Mouse (Mus musculus) cerebellum, adult 11 months (tissue): ENCODE results near the gene Rbm28.

Experiments
- DNase-seq: peaks from one replicate; pipeline ENCODE4 v3.0.0; 2022

Gene Rbm28

DNA sequence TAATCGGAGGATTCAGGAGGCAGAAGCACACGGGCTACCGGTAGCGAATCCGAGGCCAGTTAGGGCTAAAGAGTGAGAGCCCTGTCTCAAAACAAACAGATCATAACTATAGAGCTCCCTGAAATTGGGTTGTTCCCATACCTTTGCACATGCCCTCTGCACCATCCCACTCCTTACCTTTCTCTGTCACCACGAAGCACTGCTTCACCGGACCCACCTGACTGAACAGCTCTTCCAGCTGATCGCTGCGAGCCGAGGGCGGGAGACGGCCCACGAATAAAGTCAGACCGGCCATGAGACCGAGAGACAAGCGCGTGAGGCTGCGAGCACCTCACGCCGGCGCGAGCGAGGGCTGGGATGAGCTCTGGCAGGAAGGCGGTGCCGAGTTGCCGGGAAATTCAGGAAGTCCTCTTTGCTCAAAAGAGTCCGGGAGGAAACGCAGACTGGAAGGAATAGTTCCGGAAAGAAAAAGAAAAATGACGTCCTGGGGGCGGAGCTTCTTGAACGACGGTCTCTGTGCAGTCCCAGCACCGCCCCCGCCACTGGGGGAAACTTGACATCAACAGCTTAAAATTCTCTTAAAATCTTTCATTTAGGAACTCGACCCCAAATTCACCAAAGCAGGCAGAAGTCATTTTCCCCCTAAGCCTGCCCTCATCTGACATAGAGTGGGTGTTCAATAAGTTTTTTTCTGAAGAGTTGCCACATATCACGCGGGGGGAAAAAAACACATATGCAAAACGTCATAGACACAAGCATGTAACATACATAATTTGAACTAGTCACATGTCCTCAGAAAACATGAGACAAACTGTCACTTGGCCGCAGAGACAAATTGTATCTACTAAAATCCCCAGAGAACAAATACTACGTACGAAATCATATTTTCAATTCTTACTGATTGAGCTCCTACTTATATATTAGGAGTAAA, at the start of gene Rbm28:
Rbm28 (minus strand) TSS at position 693 of the 931 bp plus-strand sequence.
- DNase-seq = peak; percentile 88

DNA sequence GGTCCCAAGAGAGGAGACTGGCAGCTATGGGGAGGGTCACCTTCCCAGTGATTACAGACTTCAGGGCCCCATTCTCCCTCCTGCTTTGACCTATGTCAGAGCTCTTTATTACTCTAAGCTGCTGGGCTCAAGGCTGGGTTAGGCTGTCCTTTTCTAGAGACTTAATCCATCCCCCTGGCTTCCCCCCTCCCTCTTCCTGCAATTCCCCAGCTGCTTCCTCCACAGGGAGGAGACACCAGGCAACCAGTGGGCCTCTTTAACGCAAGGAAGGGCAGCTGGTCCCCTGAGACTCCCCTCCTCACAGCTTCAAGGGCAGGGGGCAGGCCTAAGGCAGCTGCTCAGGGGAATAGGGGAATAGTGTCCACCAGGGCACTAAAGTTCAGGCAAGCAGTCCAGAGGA, 49.4 kb upstream of the Rbm28 start:
- no peak for DNase-seq

DNA sequence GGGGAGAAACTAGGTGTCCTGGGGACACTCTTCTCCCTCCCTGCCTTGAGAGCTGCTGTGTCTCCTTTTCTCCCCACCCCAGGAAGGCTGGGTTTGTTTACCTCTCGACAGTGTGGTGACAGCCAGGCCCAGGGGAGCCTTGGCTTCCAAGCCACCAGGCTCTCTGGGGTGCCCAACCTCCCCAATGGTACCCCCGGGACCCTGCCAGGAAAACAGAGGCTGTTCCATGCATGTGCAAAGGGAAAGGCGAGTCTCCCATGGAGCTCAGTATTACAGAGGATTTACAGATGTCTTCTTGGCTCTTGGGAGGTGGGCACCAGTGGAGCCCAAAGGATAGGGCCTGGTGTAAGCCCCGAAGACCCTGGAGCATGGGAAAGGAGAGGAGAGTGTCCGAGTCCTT, 48.6 kb upstream of the Rbm28 start:
- no peak for DNase-seq

DNA sequence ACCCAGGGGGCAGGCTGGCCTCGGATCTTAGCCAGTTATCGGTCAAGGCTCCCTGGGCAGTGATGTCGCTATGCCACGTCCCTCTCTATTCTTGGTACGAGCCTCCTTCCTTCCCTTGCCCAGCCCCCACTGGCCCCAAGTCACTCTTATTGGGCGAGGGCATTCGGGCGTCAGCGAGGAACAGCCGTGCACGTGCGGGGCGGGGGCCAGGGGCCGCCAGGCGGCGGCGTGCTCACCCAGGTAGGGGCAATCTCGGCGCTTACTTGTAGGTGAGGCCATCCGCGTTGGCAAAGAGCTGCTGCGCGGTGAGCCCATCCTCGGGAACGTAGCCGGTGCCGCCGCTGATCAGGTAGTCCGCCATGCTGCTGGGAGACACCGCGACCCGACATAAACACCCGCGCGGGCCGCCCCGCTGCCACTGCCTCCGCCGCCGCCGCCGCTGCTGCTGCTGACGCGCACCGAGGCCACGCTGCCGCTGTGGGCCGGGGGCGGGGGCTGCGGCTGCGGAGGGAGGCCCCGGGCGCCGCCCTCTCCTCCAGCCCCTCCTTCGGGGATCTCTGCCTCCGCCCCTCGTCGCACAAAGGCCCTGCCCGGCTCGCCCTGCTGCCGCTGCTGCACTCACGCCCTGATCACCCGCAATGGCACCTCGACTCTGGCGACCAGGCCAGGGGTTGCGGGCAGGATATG, 47.1 kb upstream of the Rbm28 start:
- peak; percentile 73 for DNase-seq

DNA sequence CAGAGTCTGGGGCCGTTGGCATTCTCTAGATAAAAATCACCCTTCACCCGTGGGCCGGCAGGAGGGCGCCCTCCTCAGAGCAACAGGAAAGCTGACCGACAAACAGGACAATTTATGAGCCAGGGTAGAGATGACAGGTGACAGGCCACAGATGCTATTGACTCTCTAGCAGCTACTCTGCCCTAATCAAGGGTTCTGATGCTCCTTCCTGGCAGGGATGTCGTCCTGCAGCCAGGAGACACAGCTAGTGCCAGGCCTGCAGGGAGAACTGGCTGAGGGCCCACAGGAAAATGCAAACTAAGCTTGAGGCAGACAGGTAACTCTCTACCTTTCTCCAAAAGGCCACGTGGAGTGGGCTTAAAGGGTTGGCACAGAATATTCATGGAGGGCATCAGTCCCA, 46.3 kb upstream of the Rbm28 start:
- DNase-seq = peak; percentile 58

DNA sequence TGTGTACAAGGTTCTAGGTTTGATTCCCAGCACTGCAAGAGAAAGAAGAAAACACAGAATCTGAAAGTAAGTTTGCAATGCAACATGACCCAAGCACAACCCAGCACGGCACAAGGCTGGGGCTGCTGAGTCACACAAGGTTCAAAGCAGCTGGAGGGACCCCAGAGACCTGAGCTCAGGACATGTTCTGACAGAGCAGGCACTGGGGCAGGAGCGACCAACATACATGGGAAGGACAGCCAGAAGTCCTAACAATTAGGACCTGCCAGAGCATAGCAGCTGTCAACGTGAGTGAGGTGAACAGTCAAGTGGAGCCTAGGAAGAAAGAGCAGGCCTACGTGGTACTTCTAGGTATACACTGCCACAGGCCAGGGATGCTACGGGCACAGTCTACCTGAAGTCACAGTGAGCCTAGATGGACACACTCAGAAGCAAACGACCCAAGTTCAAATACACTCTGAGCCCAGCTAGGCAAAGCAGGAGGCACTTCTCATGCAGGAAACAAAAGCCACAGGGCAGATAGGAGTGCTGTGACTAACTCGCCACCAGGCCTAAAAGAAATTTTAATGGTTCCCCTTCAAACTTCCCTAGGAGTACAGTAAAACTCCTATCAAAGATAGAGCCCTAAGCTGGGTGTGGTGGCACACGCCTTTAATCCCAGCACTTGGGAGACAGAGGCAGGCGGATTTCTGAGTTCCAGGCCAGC, 45.6 kb upstream of the Rbm28 start:
- DNase-seq = no peak

DNA sequence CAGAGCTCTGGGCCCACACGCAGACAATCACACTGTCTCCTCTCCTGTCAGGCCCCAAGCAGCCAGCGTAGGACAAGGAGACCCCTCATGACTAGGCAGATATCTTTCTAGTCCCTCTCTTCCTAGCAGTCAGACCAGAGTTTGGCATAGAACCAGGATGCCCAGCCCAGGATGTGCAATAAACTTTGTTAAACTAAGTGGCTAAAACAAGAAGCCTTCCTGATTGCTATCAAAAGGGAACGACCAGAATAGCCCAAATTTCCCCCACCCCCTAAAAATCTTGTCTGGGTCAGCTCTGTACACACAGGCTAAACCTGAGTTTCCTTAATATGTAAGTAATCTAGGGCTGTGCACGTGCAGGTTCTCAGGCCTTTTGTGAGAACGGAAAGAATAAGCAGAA, 43.4 kb upstream of the Rbm28 start:
- DNase-seq = no peak

DNA sequence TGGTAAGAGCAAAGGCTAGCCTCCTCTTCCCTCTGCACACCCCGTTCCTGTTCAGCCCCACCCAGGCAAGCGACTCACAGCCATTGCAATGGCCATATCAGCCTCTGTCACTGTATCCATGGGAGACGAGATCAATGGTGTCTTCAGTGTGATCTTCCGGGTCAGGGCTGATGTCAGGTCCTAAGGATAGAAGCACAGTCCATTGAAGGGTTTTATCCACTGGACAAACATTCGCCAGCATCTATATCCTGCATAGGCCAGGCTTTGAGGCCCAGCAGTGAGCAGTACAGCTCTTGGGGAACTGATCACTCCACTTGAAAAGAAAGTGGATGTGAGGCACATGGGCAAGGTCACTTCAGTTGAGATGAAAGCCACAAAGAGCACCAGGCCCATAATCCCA, 42.2 kb upstream of the Rbm28 start:
- DNase-seq = no peak

DNA sequence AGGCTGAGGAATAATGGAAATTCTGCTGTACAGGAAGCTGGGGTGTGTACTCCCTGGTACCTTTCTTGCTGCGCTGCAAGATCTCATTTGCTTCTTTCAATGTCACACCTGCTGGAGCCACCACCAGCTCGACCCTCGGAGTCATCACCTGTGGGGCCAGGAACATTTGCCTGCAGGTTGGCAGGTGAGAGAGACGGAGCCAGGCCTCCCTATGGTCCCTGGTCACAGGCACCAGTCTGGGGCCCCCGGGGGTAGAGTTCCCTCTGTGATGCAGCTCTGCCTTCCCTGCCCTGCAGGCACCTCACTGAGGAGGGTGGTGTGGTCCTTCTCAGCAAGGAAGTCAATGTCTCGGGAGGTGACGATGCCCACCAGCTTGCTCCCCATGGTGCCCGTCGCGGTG, 41.2 kb upstream of the Rbm28 start:
- no peak for DNase-seq

DNA sequence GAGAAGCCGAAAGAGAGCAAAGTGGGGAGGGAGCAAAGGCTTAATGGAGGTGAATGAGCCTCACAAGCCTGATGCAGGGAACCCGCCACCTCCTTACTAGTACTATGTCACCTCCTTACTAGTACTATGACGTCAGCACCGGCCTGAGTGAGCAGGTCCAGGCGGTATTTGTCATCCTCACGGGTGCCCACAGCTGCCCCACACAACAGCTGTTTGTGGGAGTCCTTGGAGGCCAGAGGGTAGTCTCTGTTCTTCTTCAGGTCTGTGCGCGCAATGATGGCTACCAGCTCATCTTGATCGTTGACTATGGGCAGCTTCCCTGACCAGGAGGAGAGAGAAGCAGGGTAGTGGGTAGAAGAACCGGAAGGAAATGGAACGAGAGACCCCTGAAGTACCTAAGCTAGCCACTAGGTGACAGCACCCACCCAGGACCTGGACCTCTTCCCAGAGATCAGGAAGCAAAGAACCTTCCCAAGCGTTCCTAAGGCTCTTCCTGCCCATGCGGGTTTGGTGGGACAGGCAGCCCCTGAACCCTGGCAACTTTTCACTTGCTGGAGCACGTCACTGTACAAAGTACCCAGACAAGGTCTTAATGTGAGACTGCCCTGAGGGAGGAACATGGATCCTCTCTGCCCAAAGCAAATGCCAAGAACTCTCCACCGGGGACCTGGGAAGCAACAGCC, 40.3 kb upstream of the Rbm28 start:
- peak; percentile 27 for DNase-seq

DNA sequence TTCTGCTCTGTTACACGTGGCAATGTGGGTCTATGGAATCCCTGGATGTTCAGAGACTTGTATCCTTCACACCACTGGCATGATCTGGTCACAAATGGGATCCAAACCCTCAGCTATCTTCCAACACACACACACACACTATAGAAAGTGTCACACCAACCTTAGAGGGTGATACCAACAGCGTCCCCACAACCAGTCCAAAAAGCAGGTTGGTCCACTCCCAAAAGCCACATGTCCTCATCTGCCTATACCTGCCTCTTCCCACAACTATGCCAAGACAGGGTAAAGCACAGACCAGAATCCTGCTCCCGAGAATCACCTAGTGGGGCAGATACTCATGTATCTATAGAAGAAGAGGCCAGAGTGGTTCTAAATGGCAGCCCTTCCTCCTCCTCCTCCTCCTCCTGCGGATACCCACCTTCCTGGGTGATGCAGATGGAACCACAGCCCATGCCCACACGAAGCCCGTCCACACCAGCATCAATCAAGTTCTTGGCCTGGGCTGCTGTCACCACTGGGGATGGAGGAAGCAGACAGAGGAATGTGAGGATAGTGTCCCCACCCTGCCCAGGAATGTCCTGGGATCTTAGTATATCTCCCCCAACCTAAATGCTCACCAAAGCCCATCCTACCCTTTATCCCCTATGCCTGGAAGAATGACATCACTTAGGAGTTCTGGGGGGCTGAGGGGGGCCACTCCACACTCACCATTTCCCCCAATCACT, 39.2 kb upstream of the Rbm28 start:
- no peak for DNase-seq

DNA sequence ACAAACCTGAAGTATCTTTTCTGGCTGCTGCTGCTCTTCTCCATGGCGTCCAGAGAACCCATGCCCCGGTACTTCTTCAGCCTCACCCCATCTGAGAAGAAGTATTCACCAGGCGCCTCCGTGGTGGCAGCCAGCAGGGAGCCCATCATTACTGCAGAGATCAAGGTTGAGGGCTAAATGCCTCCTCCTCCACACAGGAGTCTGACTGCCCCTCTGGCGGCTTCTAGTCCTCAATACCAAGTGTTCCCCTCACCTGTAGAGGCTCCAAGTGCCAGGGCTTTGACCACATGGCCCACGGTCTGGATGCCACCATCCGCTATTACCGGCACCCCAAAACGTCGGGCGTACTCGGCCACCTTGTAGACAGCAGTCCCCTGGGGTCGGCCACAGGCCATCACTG, 38.3 kb upstream of the Rbm28 start:
- no peak for DNase-seq

DNA sequence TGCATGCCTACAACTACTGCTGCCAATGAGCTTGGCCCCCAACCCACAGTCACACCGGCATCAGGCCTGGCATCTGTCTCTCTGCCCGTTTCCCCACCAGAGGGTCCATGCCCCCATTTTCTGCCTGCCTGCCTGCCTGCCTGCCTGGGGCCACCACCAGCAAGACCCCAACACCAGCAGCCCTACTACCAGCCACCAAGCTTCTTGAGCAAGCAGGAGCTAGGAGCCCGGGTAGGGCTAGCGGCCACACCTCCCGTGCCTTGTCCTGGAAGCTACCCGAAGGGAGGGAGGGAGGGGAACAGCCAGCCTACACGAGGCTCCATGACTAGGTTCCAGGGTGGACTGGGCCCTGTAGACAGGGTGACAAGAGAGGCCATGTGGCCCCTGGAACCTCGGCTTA, 37.2 kb upstream of the Rbm28 start:
- DNase-seq = no peak

DNA sequence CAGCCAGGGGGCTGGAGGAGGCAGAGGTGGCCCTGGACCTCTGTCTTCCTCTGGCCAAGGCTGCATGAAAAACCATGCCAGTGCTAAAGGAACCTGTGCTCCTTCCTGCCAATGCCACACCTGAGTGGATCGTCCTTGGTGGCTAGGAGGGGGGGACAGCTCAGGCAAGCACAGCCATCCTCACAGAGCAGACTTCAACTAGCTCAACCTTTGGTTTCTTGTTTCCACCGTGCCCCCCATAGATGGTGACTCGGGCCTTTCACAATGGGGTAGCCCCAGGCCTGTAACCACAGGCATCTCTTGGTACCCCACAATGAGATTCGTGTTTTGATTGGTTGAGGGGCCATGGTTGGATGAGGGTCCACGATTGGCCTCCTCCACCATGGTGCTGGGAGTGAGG, 36.5 kb upstream of the Rbm28 start:
- no peak for DNase-seq

DNA sequence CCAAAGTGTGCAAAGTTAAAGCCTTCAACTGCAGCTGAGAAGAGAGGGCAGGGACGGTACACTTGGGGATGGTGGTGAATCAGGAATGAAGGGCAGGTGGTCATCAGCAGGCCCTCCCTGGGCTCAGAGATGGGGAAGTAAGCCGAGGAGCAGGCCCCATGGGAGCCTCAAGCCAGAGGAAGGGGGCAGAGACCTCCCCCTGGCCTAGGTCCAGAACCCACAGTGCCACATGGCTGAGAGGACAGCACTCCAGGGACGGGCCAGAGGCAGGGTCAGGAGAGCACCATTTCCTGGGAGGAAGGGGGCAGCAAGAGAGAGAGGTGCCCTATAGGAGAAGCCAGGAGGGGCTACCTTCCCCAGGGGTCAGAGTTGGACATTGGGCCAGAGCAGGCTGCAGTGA, 35.7 kb upstream of the Rbm28 start:
- DNase-seq = no peak

DNA sequence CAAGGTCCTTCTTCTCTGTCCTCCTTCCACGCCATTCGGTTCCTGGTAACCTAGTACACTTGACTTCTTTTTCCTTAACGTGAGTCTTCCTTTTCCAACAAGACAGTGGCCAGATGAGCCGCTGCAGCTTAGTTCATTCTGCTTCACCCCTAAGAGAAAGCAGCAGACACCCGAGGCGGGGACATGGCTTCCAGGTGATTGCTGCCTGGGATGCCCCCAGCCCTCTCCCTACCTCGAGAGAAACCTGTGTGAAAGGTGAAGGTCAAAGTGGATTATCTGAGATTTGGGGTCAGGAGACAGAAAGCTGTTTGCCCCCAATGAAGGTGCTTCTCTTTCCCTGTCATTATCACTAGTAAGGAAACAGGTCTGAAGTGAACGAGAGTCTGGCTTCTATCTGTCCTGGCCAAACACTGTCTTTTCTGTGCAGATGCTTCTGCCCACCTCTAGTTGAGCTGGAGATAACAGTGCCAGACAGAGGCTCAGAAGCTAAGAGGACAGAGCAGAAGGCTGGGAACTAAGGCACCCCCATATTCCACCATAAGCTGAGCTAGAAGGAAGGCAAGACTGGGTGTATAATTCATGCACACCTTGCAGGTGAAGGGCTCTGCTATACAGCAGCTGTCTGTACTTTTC, 34.5 kb upstream of the Rbm28 start:
- DNase-seq = no peak

DNA sequence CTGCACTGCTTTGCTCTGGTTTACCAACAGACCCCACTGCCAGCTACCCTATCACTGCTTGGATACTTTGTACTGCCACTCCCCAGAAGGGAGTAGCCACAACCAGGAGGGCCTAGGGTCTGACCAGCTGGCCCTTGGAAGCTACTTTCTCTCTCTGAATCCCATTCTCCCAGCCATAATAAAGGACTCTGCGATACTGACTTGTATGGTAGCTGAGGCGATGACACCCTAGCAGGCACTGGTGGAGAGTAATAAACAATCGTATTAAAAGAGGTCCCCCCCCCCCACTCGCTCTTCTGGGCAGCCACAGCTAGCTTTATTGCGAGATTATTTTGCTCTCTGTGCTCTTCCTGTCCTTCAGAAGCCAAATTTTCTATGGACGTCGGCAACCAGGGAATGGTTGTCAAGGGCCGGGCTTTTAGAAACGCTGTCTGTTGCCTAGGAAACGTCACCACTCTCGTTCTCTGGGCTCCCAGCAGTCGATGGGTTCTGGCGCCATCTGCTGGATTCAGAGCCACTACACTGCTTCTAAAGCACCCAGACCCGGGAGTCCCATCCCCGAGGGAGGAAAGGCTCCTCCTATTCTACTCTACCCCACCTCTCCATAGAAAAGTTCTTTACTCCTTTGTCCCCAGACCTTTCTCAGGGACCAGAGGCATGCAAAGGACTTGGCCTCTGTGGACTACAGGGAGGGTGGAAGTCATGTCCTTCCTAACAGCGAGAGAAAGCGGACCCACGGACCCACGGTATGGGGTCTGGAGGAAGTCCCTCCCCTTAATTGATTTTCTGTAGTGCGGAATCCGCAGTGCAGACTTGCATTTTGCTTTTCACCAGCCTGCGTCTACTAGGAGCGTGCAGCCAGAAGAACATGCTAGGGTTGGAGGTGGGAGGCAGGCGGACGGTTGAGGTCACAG, 33.8 kb upstream of the Rbm28 start:
- DNase-seq = peak; percentile 83

DNA sequence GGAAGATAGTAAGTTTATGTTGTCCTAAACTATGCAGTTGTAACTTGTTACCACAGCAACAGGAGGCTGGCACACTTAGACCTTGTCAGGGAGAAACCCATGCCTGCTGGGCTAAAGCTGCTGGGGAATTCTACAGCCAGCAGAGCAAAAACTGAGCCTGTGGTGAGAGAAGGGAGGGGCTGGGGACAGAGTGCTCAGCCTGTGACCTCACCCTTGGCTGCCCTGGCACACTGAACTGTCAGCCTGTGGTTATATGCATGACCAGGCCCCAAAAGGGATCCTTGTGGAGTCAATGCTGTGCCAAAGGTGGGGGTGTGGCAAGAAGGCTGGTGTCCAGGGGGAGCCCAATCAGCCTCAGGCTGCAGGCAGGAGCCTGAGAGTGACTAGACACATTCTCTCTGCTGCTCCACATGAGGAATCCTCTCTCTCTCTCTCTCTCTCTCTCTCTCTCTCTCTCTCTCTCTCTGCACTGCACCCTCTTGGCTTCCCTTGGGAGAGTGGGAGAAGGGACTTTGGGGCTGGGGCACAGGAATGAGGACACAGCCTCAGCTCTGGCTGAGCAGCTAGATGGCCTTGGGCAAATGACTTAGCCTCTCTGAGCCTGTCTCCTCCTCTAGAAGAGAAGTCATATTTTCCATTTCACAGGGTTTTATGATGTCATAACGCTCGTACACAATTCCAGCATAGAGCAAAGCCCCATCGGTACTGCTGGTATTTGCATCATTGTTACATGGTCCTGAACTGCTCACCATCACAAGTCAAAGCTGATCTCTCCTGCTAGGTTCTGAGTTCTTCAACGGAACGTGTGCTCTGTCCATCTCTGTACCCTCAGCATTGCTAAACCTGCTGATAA, 31.3 kb upstream of the Rbm28 start:
- DNase-seq = no peak

DNA sequence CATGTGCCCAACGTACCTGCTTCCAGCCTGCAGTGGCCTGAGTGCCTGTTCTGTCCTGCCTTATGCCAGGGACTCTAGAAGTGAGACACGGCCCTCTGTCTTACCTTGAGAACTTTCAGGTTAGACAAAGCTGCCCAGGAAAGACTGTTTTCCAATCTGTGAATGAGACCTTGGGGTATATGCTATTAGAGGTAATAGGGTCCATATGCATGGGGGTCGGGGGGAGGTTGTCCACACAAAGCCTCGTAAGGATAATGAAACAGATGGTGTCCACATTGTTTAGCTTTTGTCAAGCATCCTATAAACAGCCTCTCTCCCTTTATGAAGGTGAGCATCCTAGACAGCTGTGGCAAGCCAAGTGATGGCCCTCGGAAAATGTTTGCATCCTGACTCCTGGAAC, 30.3 kb upstream of the Rbm28 start:
- DNase-seq = no peak
